Mouse (Mus musculus) midbrain, postnatal 0 days (tissue): ENCODE data around the gene Mtcp1. TPM values are rescaled to one million over a fixed set of nuclear protein-coding genes. Genes with fewer than 3 reads are reported as not detected.

ENCODE experiments used
- ATAC-seq: fragments of 200-750 bp; cut with Nextera tagmentation; 2 replicates; pipeline ENCODE4 v1.8.0; 2017; ENCODE audit warnings: moderate number of reproducible peaks, mild to moderate bottlenecking, moderate TSS enrichment, moderate library complexity; ENCODE audit not compliant: low FRiP score
- DNase-seq: peaks from one replicate; pipeline ENCODE4 v3.0.0-alpha.2; 2015; ENCODE audit warnings: low spot score
- H3K27ac ChIP-seq: fragments of 300-500 bp; sonication (generic); 2 replicates; pipeline ENCODE4 v1.5.1; 2014; ENCODE audit warnings: low read depth, mild to moderate bottlenecking, low read length, mixed read lengths
- H3K27me3 ChIP-seq: fragments of 300-500 bp; sonication (generic); 2 replicates; pipeline ENCODE4 v1.6.1; 2014; ENCODE audit warnings: low read length, control low read depth, mixed read lengths; ENCODE audit not compliant: insufficient read depth
- H3K36me3 ChIP-seq: fragments of 300-500 bp; sonication (generic); 2 replicates; pipeline ENCODE4 v1.6.1; 2014; ENCODE audit warnings: low read length, control low read depth, mixed read lengths; ENCODE audit not compliant: insufficient read depth
- H3K4me1 ChIP-seq: fragments of 300-500 bp; sonication (generic); 2 replicates; pipeline ENCODE4 v1.6.1; 2014; ENCODE audit warnings: mild to moderate bottlenecking, control low read depth, antibody characterized with exemption, low read length, mixed read lengths; ENCODE audit not compliant: insufficient read depth
- H3K4me2 ChIP-seq: fragments of 300-500 bp; sonication (generic); 2 replicates; pipeline ENCODE4 v1.6.1; 2014; ENCODE audit warnings: low read depth, mild to moderate bottlenecking, low read length, mixed read lengths; ENCODE audit not compliant: poor library complexity, severe bottlenecking
- H3K4me3 ChIP-seq: fragments of 300-500 bp; sonication (generic); 2 replicates; pipeline ENCODE4 v1.5.1; 2014; ENCODE audit warnings: low read depth, mild to moderate bottlenecking, low read length, moderate library complexity
- H3K9ac ChIP-seq: fragments of 300-500 bp; sonication (generic); replicated peaks from 2 replicates; pipeline ENCODE4 v1.6.1; 2014; ENCODE audit warnings: mild to moderate bottlenecking, low read length, moderate library complexity, mixed read lengths; ENCODE audit not compliant: poor library complexity, severe bottlenecking
- H3K9me3 ChIP-seq: fragments of 300-500 bp; sonication (generic); 2 replicates; pipeline ENCODE4 v1.6.1; 2016; ENCODE audit warnings: low read length, control low read depth
- CTCF ChIP-seq: IDR thresholded peaks from 2 replicates; pipeline ENCODE4 v1.5.1; 2016; ENCODE audit warnings: antibody characterized with exemption, mild to moderate bottlenecking
- WGBS: fragments of 180-500 bp; shearing (Covaris S2); extraction: QIAGEN DNeasy Blood & Tissue Kit; methylation state at CpG from one replicate; pipeline ENCODE4 v1.1.7; 2014; 5-methylcytosine and 5-hydroxymethylcytosine counted together
- polyA plus RNA-seq: library from polyadenylated mRNA; unstranded; fragments of >200 nt; fragmentation: Nextera tagmentation; extraction: Ambion mirVana; gene quantifications from 2 replicates; pipeline ENCODE4 v1.2.1, GENCODE M21; 2015
- total RNA-seq: library from RNA; depleted of rRNA; stranded (reverse); fragments of >200 nt; gene quantifications from 2 replicates; pipeline ENCODE4 v1.2.3, GENCODE M21; 2014; rRNA removed

Gene Mtcp1
- total RNA-seq (5.5 and 8.2 TPM in 2 replicates), polyA plus RNA-seq (3.0 and 3.8 TPM in 2 replicates)

DNA sequence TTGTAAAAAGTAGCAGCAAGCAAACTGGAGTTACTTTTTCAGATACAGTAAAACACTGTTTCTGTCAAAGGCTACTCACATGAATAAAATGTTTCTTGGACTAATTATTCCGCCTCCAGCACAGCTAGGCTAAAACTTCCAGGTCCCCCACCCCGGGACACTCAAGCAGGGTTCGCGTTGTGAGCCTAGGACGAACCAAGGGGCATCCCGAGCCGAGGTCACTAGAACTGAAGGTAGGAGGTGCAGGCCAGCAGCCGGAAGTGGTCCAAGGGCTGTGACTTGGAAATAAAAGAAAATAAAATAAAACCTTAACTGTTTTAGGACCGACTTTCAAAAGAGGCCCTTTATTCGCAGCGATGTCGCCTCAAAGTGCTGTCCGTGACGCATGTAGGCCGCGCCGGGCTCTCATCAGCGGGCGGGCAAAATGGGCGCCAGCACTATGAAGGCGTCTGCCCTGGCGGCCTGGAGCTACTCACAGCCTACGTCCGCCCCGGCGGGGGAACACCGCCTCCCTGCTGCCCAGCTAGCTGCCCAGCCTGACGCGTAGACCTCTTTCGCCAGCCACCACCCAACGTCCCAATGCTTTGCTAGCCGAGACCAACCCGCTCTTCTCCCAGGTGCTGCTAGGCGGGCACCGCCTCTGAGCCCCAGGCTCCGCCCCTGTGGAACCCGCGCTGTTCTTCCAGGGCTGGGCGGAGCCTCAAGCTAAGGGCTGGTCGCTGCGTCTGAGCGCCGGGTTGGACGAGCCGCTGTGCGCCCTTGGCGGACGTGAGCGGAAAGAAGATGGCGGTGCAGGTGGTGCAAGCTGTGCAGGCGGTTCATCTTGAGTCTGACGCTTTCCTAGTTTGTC, at the start of gene Mtcp1, which contains the start of the genes Cmc4 and Brcc3:
Gene Mtcp1, minus strand, starts transcription at position 653 of the 850 bp plus-strand sequence.
Gene Cmc4, minus strand, starts transcription at position 649 of the 850 bp plus-strand sequence.
Gene Brcc3, plus strand, starts transcription at position 693 of the 850 bp plus-strand sequence.
- 23% methylated on average over 52 of the region's 52 CpGs for WGBS
- peak; percentile 92 for DNase-seq
- H3K9me3 ChIP-seq: no peaks in the 10 kb centered on the region
- H3K27me3 ChIP-seq: no peaks in the 10 kb centered on the region
- peak within 1 kb of the TSS; percentile 64 for H3K9ac ChIP-seq
- H3K36me3 ChIP-seq: no peaks in the 10 kb centered on the region
- H3K4me1 ChIP-seq: no peaks in the 10 kb centered on the region
- peak within 1 kb of the TSS; percentile 51 for H3K4me3 ChIP-seq
- peak within 1 kb of the TSS; percentile 71 for H3K27ac ChIP-seq
- H3K4me2 ChIP-seq: peak within 1 kb of the TSS; percentile 45
- TF ChIP-seq CTCF: peak; percentile 37
- ATAC-seq: peak; percentile 100

DNA sequence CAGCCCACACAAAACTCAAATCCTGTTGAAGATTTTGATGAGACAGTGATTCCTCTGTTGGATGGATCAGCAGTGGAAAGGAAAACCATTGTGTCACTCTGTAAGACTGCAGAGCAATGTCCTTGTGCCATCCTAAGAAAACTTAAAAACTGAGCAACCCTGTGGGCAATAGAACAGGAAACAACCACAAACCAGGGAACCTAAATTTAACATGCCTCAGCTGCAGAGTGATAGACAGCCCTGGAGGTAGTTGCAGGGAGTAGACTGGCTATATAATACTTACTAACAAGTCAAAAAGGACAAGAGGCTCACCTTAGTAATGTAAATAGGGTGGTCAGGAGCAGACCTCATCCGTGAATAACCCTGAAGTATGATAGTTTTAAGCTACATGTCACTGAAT, 38.2 kb upstream of the Mtcp1 start:
- Histone ChIP-seq H3K4me2 (no peak overlapping the region), H3K4me3 (no peak overlapping the region), H3K27ac (no peak overlapping the region), H3K27me3 (no peaks in the 10 kb centered on the region), H3K4me1 (no peaks in the 10 kb centered on the region), H3K36me3 (peaks cover 4% of the 10 kb centered on the region; the same call in 1 of the 2 replicates), H3K9ac (no peak overlapping the region), H3K9me3 (no peaks in the 10 kb centered on the region)
- ATAC-seq (no peak), DNase-seq (no peak)
- TF ChIP-seq CTCF: no peak
- WGBS: 75% methylated on average over 1 of the region's 1 CpGs

DNA sequence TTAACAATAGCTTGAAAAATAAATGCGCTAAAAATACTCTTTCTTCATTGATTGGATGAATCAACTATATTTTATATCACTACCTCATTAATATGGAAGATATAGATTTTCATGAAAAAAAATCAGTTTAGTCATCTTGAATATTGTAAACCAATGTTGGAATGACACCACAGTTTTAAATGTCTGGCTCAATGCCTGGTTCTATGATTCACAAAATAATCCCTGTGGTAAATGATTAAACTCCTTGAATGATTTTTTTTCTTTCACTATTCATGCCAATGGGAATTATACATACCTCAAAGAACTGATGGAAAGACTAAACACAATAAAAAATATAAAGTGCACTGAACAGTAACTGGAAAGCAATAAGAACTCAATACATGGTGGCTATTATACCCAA, 6.7 kb downstream of the Mtcp1 start:
- TF ChIP-seq CTCF: no peak
- Histone ChIP-seq H3K4me1 (no peaks in the 10 kb centered on the region), H3K9me3 (no peaks in the 10 kb centered on the region), H3K27me3 (no peaks in the 10 kb centered on the region), H3K27ac (no peak overlapping the region), H3K9ac (no peak overlapping the region), H3K36me3 (no peaks in the 10 kb centered on the region), H3K4me2 (no peak overlapping the region), H3K4me3 (no peak overlapping the region)
- 100% methylated on average over 1 of the region's 1 CpGs for WGBS
- DNase-seq (no peak), ATAC-seq (no peak)

DNA sequence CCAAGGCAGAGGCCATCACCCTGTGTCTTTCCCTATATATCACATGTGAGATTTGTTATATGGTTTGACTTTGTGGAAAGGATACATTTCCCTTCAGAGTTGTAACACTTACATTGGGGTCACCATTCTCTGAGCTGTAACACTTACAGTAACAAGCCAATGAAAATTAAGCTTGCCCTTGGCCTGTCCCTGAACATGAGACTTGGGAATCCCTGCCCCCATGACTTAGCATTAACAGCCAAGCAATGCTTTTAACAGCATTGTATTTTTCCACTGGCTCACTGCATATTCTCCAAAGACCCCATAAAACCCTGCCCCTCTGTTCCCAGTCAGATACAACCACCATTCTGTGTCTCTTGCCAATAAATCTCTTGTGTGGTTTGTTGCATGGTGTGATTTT, 13.0 kb downstream of the Mtcp1 start:
- no peak overlapping the region for H3K4me3 ChIP-seq
- no peak overlapping the region for H3K4me2 ChIP-seq
- no peaks in the 10 kb centered on the region for H3K27me3 ChIP-seq
- H3K27ac ChIP-seq: no peak overlapping the region
- DNase-seq (no peak), ATAC-seq (no peak)
- no peak overlapping the region for H3K9ac ChIP-seq
- H3K36me3 ChIP-seq: no peaks in the 10 kb centered on the region
- no peak for TF ChIP-seq CTCF
- no peaks in the 10 kb centered on the region for H3K9me3 ChIP-seq
- H3K4me1 ChIP-seq: no peaks in the 10 kb centered on the region

DNA sequence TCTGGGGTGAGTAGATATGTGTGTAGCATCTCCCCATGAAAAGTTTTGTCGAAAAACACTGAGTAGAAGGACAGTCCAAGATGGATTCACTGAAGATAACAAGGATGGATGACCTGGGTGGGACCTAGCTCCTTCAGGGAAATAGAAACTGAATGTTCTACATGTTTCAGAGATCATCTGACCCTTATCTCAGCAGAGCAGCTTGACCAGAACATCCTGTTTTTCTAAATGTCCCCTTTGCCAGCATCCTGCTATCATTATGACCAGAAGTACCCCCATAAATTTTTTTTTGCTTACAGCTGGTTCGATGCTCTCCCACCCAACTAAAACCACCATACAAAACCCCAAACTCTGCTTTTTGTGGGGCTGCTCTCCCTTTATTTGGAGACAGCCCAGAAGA, 13.7 kb downstream of the Mtcp1 start:
- no peak overlapping the region for H3K4me3 ChIP-seq
- no peaks in the 10 kb centered on the region for H3K4me1 ChIP-seq
- no peak overlapping the region for H3K27ac ChIP-seq
- DNase-seq (no peak), ATAC-seq (no peak)
- no peak overlapping the region for H3K4me2 ChIP-seq
- no peak overlapping the region for H3K9ac ChIP-seq
- H3K9me3 ChIP-seq: no peaks in the 10 kb centered on the region
- no peak for TF ChIP-seq CTCF
- WGBS: 80% methylated on average over 2 of the region's 2 CpGs
- H3K36me3 ChIP-seq: no peaks in the 10 kb centered on the region
- no peaks in the 10 kb centered on the region for H3K27me3 ChIP-seq

DNA sequence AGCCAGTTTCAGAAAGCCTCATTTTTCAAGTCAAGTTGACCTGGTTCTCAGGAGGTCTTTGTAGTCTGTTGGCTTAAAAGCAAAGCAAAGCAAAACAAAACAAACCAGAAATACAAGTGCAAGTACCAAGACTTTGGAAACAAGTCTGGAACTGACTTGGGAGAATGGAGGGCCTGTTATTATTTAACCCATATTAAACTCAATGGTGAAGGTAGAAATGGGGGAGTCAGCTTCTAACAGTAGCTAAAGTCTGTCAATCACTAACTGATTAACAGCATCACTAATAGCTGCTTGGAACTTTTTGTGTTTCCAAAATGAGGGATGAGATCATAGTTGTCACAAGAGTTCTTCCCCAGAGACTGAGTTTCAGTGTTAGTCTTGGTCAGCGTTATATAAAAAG, 16.9 kb downstream of the Mtcp1 start:
- no peak overlapping the region for H3K4me3 ChIP-seq
- H3K9ac ChIP-seq: no peak overlapping the region
- DNase-seq (no peak), ATAC-seq (no peak)
- no peak for TF ChIP-seq CTCF
- no peaks in the 10 kb centered on the region for H3K27me3 ChIP-seq
- no peaks in the 10 kb centered on the region for H3K4me1 ChIP-seq
- no peak overlapping the region for H3K27ac ChIP-seq
- no peaks in the 10 kb centered on the region for H3K36me3 ChIP-seq
- no peaks in the 10 kb centered on the region for H3K9me3 ChIP-seq
- WGBS: 87% methylated on average over 1 of the region's 1 CpGs
- no peak overlapping the region for H3K4me2 ChIP-seq
